Mouse (Mus musculus): ENCODE data around the gene Catsper3. TPM values are rescaled to one million over a fixed set of nuclear protein-coding genes. Genes with fewer than 3 reads are reported as not detected.

Catsper3 gene
- total RNA-seq (2012; rRNA removed) (not detected in 2 replicates), polyA plus RNA-seq (2012; ENCODE audit: insufficient read depth in 1 of 2, insufficient read length in 2 of 2, low read depth in 1 of 2, low replicate concordance in 2 of 2, missing spikeins in 1 of 2) (not detected)

- Histone ChIP-seq H3K36me3 (ENCODE audit: control insufficient read depth in 1 of 2, insufficient read depth in 2 of 2, low read length in 2 of 2) (no peaks in the 10 kb centered on the region), H3K4me1 (ENCODE audit: control insufficient read depth in 1 of 2, insufficient read depth in 2 of 2, low read length in 2 of 2) (no peaks in the 10 kb centered on the region), H3K27me3 (ENCODE audit: control insufficient read depth in 1 of 2, insufficient read depth in 2 of 2, low read length in 2 of 2) (no peaks in the 10 kb centered on the region), H3K9me3 (replicated peaks; ENCODE audit: insufficient read depth, low read length) (no peaks in the 10 kb centered on the region), H3K27ac (ENCODE audit: control insufficient read depth, low read depth, low read length) (no peak within 1 kb of the TSS), H3K4me3 (ENCODE audit: control insufficient read depth in 1 of 2, insufficient read depth in 1 of 2, low read depth in 2 of 2, low read length in 2 of 2) (no peak within 1 kb of the TSS), H3K79me2 (ENCODE audit: control insufficient read depth, insufficient read depth, low read length, poor library complexity) (no peaks in the 10 kb centered on the region), H3K9ac (ENCODE audit: control insufficient read depth, low read depth, low read length, poor library complexity, severe bottlenecking) (no peak within 1 kb of the TSS)
- no peak for TF ChIP-seq MAFK (IDR thresholded peaks at IDR 0.05; ENCODE audit: borderline replicate concordance, low read depth, low read length)
- TF ChIP-seq CTCF (IDR thresholded peaks at IDR 0.05 in 2 of 3, conservative IDR thresholded peaks at IDR 0.05 in 1 of 3; ENCODE audit: control insufficient read depth in 1 of 3, insufficient read depth in 1 of 3, low read depth in 2 of 3, low read length in 3 of 3, poor library complexity in 1 of 3, severe bottlenecking in 1 of 3), result no peak
- no peak for TF ChIP-seq ZNF384 (IDR thresholded peaks at IDR 0.05; ENCODE audit: low read depth, low read length)
- no peak for TF ChIP-seq SIN3A (IDR thresholded peaks at IDR 0.05; ENCODE audit: low read length)
- no peak for TF ChIP-seq ELF1 (IDR thresholded peaks at IDR 0.05; ENCODE audit: low read depth, low read length)
- TF ChIP-seq TAL1 (IDR thresholded peaks at IDR 0.05; ENCODE audit: low read length), result no peak
- DNase-seq (ENCODE audit: low read depth, low spot score), result no peak
Observed at GRCm38 (mm10) chr13:55784268-55784667, at the start of gene Catsper3. Catsper3 (plus strand) TSS chr13:55784568.

- TF ChIP-seq E2F4 (IDR thresholded peaks at IDR 0.05; ENCODE audit: borderline replicate concordance, low read depth, low read length) (no peak), ELF1 (IDR thresholded peaks at IDR 0.05; ENCODE audit: low read depth, low read length) (no peak), POLR2AphosphoS5 (IDR thresholded peaks at IDR 0.05; ENCODE audit: borderline replicate concordance, low read depth, low read length) (no peak), CTCF (IDR thresholded peaks at IDR 0.05 in 2 of 3, conservative IDR thresholded peaks at IDR 0.05 in 1 of 3; ENCODE audit: control insufficient read depth in 1 of 3, insufficient read depth in 1 of 3, low read depth in 2 of 3, low read length in 3 of 3, poor library complexity in 1 of 3, severe bottlenecking in 1 of 3) (no peak), ZNF384 (IDR thresholded peaks at IDR 0.05; ENCODE audit: low read depth, low read length) (no peak), SIN3A (IDR thresholded peaks at IDR 0.05; ENCODE audit: low read length) (no peak), USF1 (IDR thresholded peaks at IDR 0.05; ENCODE audit: low read depth, low read length) (no peak), MAZ (IDR thresholded peaks at IDR 0.05; ENCODE audit: low read depth, low read length) (no peak), EP300 (IDR thresholded peaks at IDR 0.05; ENCODE audit: low read depth in 1 of 2, low read length in 2 of 2) (no peak), HCFC1 (IDR thresholded peaks at IDR 0.05; ENCODE audit: low read depth, low read length) (no peak), POLR2AphosphoS2 (IDR thresholded peaks at IDR 0.05; ENCODE audit: low read length) (no peak), SMC3 (IDR thresholded peaks at IDR 0.05; ENCODE audit: low read depth, low read length) (no peak)
Observed at GRCm38 (mm10) chr13:55737885-55738284, 46.5 kb upstream of the Catsper3 start.

More at GRCm38 (mm10) chr13:55737885-55738284, 46.5 kb upstream of the Catsper3 start:
- no peaks in the 10 kb centered on the region for H3K9me3 ChIP-seq (replicated peaks; ENCODE audit: insufficient read depth, low read length)
- DNase-seq (ENCODE audit: low read depth, low spot score), result no peak
- H3K4me1 ChIP-seq (ENCODE audit: control insufficient read depth in 1 of 2, insufficient read depth in 2 of 2, low read length in 2 of 2), result no peaks in the 10 kb centered on the region
- H3K27ac ChIP-seq (ENCODE audit: control insufficient read depth, low read depth, low read length), result no peak overlapping the region
- H3K27me3 ChIP-seq (ENCODE audit: control insufficient read depth in 1 of 2, insufficient read depth in 2 of 2, low read length in 2 of 2), result no peaks in the 10 kb centered on the region
- no peak overlapping the region for H3K9ac ChIP-seq (ENCODE audit: control insufficient read depth, low read depth, low read length, poor library complexity, severe bottlenecking)
- no peaks in the 10 kb centered on the region for H3K36me3 ChIP-seq (ENCODE audit: control insufficient read depth in 1 of 2, insufficient read depth in 2 of 2, low read length in 2 of 2)
- no peak overlapping the region for H3K4me3 ChIP-seq (ENCODE audit: control insufficient read depth in 1 of 2, insufficient read depth in 1 of 2, low read depth in 2 of 2, low read length in 2 of 2)
- H3K79me2 ChIP-seq (ENCODE audit: control insufficient read depth, insufficient read depth, low read length, poor library complexity), result no peaks in the 10 kb centered on the region

Measured in MEL (cell line).